Mouse (Mus musculus) 3134 (cell line): ENCODE results near the gene Ltv1.
"Not testable (repeated sequence)": the region's sequence is repeated elsewhere in the genome, so short reads cannot be mapped to it uniquely, and the experiment has no call there.

Source experiments
- DNase-seq: peaks from one replicate; pipeline ENCODE4 v3.0.0-alpha.2; 2011; ENCODE audit warnings: low spot score; ENCODE audit not compliant: insufficient read length; ENCODE audit errors: extremely low read depth

Gene Ltv1

DNA sequence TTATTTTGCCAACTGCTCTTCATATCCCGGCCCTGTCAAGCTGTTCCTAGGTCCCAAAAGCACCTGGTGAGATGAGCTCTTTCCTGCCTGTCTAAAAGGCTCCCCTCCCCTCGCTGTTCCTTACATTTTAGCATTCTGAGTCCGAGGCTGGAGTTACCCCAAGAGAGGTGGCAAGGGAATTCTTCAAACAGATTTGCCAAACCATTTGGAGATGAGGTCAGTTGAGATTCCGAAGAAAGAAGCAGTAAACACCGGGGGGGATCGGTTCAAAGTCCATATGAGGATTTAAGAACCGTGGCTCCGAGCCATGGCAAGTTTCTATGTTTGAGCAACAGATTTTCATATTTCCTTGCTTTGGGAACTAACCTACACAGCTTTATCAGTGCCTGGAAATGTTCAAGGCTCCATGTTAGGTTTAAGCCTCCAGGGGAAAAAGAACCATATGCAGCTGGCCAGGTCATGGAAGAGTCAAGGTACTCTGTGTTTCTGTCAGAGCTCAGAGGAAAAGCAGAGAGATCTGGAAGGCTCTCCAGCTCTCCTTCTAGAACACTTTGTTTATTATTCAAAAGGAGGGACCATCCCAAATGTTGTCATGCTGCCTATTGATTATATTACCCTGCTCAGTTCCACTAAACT lies 4.0 kb upstream of the Ltv1 start:
- no peak for DNase-seq

DNA sequence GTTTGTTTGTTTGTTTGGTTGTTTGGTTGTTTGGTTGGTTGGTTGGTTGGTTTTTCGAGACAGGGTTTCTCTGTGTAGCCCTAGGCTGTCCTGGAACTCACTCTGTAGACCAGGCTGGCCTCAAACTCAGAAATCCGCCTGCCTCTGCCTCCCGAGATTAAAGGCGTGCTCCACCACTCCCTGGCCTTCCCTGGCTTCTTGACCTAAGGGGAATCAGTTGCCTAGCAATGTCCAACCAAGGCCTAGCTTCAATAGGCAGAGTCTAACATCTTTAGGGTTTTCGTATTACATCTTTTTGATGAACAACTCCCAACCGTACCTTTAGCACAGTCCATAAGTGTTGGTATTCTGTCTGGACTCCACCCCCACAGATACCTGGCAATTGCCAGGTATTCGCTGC lies 528 bp upstream of the Ltv1 start:
- not testable (repeated sequence) for DNase-seq

DNA sequence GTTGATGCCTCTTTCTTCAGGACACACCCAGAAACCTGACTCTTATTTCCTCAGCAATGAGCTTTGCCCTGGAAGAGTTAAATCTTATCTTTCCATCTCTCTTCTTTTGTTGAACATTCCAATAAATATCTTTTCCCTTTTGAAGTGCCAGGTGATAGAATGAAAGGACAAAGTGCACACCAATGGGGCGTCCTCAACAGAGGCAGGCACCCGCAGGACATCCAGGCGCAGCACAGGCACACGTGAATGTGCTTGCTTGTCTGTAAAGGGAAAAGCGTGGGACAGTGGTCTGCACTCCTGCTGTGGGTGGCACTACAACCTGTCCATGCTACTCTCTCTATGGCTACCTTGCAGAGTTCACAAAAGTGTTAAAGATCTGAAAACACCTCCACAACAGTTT lies 3.1 kb downstream of the Ltv1 start:
- no peak for DNase-seq

DNA sequence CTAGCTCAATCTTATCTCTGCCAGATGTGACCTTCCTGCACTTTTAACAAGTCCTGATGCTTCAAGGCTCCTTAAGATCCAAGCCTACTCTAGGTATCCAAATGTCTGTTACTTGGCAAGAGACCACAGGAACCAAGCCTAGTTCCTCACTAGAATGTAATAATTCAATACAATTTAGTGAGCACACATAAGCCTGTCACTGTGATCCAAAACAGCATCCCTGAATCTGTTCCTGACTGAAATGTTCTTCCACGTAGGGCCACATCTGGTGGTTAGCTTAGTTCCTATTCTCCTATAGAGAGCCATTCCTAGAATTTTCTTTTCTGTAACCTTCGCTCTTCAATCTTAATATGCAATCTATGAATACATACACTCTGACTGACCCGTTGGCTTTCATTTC lies 6.2 kb downstream of the Ltv1 start:
- DNase-seq: no peak

DNA sequence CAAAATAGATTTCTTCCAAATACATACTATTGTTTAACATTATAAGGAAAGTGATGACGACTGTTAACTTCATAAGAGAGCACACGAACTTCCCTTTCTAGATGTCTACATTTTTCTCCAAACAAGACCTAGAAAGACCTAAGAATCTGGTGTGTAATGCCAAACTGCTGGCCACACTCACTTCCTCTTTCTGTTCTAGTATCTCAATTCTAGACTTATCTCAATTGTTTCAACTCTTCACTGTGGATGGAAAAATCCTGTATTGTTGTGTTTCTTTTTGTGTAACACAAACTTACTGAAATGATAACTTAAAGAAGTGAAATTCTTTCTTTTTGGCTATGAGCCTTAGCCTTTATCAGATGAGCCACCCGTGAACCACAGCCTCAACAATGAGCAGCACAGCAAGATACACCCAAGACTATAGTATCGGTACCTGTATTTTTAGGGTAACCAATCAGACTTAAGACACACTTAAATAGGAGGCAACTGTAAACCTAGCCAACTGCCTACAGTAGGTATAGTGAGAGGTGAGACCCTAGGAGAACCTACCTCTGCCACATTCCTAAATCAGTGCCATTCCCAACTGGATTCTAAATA lies 8.7 kb downstream of the Ltv1 start:
- DNase-seq: no peak

DNA sequence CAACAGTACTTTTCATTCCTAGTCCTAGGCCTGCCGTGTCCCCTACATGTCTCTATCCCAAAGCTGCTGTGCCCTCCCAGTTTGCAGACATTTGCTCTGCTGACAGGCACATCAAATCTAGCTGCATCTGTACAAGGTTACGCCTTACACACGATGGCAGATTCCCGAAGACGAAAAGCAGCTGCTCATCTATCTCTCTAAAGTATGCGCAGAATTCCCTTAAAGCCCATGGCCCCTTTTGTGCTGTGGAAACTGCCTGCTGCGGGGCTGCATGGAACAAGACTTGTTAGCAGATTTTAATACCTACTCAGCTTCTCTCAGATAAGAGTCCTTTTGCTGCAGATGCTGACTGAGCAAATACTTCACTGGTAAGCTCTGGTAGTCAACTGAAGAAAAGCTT lies 12.8 kb downstream of the Ltv1 start:
- DNase-seq: no peak

DNA sequence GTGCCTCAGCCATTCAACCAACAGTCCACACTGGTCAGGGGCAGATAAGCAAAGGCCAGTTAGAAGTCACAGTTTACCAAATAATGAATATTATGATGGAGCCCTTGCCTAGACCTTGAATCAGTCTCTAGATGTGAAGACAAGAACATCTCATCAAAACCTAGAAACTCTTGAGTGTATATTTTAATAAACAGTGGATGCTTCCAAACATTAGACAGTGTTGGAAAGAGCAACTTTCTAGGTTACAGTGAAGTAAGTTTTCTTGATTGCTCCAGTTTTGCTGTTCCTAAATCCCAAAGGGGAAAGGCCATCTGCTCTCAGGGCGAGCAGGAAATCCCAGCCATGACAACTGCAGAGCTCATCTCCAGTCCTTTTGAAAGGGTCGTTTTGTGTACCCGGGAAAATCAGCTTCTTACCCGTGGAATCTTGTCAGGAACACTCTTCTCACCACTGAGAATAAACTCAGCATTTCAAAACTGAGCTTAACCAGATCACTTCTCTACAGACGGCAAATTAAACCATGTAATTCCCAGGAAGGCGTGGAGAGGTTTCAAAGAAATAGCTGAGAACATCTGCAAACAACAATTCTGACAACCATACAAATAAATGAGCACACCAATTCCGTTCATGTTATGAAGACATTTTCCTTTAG lies 14.9 kb downstream of the Ltv1 start, which contains the start of gene Zc2hc1b:
Gene Zc2hc1b (minus strand): TSS at position 51 of the 652 bp plus-strand sequence.
- DNase-seq: no peak

DNA sequence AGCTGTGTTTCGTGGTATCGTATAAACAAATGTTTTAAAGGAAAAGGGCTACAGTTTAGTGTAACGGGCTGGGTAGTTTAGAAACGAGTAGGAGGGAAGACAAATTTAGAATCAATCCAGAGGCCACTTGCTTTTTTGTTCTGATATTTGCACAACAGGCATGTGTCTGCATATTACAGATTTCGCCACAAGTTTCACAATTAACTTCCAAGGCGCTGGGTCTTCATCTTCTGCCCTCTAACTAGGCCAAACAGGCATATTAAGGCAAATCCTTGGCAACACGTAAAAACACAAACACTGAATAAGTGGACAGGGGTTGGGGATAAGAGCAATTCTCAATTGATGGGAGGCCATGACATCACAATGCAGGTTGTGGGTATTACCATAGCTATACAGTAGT lies 17.1 kb downstream of the Ltv1 start:
- DNase-seq: no peak

DNA sequence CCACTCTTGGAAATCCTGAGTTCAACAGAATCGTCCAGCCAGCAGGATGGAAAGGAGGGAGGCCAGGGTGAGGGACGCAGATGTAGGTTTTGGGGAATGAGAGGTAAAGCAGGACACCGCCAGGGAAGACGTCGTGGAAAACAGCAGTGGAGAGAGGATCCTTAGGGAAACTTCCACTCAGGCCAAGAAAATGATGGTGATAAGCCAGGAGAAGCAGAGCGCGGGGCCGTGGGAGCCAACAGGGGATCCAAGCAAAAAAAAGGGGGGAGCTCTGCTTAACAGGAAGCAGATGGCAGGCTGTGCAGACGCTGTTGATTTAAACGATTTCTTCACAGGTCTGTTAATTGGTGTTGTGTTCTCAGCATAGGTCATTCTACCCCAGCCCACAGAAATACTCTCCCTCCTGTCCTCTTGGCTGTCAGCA lies 20.2 kb downstream of the Ltv1 start:
- DNase-seq: no peak

DNA sequence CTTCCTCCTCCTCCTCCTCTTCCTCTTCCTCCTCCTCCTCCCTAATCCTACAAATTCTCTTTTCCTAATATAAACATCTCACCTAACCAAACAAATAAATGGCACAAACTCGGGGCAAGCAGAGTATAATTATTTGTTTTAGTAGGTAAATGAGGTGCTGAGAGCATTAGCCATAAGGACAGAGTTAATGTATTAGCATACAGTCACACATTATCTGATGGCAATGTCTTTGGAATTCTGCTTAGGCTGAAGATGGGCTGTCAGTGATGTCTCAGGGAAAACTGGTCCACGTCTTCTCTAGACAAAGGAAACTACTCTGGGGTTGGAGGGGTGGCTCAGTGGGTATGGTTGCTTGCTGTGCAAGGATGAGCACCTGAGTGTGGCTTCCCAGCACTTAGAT lies 21.5 kb downstream of the Ltv1 start:
- no peak for DNase-seq

DNA sequence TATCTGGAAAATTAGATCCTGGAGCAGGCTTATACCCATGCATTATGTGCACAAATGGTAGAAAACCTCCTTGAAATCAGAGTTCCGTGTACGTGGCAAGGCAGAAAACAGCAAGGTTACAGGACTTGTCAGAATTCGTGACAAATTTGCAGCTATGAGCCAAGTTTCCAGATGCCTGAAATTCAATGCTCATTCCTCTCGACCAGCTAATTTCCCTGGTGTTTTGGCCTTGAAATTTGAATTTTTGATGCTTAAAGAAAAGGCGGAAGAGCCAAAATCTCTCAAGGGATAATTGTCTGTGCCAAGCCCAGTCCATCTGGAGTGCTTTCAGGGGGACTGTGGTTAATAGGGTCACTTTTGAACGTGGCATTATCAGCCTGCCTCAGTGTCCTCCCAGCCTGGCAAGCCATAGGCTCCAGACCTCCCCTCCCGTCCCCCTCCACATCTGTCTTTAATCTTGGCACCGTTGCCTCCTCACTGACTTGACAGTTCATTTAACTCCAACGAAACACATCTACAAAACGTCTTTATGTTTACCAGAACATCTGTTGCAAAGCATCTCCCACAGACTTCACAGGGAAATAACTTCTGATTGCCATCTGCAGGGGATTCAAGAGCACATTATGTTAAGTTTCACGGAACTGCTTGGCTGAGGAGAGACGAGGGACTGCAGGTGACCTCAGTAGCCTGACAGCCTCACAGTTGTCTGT lies 22.1 kb downstream of the Ltv1 start:
- no peak for DNase-seq

DNA sequence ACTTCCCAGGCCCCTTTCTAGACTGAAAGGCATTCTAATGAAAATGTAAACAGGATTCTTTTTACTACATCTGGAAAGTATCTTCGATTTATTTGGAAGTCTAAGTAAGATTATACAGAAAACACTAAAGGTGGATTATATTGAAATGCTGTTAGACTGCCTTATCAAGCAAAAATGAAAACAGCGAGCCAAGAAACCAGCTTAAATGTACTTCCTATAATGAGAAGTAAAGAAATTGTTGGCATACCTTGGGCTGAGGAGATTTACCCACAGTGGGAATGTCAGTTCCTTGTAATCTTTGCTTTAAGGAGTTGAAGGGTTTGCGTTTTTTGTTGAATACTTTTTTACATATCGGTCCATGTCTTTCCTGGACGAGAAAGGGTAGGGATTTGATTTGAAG lies 24.5 kb downstream of the Ltv1 start:
- DNase-seq: no peak

DNA sequence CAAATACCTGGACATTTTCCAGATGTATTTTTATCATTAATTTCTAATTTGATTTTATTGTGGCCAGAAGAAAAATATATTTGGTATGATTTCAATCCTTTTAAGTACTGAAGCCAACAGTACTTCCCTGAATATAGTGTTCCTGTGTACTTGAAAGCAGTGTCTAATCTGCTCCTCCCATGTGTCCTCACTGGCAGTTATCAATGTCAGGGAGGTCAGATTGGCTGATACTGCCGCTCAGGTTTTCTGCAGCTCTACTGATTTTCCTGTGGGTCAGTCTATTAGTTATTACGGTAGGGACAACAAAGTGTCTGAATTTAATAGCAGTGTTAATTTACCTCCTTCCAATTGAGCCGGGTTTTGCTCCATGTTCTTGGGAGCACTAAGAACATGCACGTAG lies 30.9 kb downstream of the Ltv1 start:
- no peak for DNase-seq

DNA sequence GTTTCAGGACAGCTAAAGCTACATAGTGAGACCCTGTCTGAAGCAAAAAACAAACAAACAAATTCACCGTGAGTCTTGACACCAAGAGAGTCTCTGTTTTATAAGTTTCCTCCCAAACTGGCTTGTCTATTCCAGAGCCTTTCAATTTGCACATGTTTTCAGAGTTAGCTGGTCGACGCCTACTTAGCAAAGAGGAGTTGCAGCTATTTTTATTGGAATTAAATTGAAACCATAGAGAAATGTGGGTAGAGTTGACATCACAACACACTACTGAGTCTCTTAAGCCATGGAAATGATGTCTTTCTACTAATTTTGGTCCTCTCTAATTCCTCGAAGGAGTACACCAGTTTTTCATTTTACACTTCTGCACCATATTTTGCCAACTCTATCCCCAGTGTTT lies 32.1 kb downstream of the Ltv1 start:
- DNase-seq: no peak

DNA sequence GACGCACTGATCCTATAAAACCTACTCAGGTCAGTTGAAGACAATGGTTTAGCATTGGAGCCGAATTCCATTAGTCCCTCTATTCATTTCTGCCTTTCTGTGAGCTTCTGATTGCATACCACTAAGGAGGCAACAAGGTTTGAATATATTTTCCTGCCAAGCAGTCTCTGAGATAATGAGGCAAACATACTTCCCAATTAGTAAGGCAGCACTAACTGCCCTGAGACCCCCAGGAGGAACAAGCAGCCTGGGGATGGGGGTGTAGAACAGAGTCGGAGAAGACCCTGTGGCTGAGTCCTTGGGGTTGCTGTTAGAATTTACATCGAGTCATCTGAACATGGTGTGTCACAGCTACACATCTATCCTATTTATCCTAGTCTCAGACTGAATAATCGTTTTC lies 37.6 kb downstream of the Ltv1 start:
- no peak for DNase-seq

DNA sequence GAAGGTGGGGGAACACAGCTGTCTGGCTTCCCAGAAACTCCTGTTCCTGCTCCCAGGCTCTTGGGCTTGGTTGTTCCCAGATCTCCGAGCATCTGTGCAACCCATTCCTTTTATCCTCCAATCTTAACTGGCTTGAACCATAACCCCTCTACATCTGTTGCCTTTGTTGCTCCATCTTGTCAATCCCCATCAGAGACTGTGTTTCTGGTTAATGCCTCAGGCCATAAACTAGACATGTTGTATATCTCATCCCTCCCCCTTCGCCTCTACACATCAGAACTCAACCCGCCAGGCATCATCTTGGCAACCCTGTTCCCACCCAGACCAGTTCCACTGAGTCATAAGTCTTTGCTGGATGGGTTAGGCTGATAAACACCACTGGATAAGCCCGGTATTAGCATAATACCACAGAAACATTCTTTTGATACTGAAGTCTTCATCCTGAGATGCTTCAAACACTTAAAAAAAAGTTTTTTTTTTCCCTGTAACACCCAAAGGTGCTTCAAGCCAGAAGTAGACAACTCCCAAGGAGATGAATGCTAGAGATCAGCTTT lies 40.1 kb downstream of the Ltv1 start:
- no peak for DNase-seq

DNA sequence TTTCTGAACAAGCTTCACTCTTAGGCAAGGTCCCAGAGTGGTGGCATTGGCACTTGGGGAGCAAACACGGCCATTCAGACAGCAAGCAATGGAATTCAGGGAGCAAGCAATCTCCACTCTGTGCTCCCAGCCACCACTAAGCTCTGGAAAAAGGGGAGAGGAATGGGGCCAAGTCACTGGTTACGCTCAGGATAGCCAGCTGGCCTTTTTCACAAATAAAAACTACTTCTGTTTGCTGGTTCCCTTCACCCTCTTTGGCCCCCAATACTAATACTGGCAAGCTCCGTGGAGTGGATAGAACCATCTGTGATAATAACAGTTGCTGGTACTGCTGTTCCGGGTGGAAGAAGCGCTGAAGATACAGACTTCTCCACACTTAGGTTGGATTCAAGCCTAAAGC lies 41.6 kb downstream of the Ltv1 start:
- DNase-seq: no peak

DNA sequence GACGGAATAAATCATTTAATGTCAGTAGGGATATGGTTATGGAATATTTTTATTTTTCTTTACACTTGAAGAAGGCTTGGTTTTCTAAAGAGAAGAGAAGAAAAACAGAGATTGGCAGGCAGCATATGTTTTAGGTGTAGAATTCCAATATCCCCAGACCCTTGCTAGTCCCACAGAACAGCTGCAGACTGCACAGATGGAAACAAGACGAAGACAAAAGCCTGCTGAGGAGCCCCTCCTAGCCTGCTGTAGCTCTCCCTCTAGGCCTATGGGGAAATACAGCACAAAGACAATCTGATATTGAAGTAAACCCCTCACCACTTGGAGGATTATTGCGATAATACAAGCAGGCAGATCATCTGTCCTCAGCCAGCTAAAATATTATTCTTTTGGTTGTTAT lies 42.5 kb downstream of the Ltv1 start:
- no peak for DNase-seq

DNA sequence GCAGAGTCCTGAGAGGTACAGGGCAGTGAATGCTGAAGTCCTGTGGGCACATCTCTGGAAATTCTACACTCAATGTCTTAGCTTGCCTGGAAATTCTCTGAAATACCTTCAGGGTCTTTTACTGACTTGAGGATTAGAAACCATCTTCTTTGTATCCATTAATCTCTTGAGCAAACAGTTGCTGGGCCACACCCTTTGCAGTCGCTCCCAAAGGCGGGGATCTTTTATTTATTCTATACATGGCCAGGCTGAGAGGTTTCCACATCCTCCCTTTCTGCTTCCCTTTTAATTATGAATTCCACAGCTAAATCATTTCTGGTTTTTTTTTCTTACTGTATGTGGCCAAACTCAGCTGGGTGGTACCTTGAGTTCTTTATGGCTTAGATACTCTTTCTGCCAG lies 52.5 kb downstream of the Ltv1 start:
- no peak for DNase-seq

DNA sequence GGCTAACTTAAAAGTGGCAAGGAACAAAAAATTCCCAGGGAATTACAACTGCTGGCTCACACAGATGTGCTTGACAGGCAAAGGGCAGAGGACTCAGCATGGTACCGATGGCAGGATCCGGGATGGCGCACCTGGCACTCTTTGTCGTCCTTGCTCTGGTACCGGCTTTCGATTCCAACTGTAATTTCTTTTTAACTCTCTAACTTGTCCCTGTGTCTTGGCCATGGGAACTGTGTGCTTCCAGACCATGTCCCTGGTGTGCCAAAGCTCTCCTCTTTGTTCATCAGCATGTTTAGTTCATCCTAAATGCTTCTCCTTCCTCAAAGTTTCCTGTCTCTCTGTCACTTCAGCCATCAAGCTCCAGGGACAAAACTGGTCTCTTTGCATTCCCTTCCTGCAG lies 55.1 kb downstream of the Ltv1 start:
- DNase-seq: no peak

DNA sequence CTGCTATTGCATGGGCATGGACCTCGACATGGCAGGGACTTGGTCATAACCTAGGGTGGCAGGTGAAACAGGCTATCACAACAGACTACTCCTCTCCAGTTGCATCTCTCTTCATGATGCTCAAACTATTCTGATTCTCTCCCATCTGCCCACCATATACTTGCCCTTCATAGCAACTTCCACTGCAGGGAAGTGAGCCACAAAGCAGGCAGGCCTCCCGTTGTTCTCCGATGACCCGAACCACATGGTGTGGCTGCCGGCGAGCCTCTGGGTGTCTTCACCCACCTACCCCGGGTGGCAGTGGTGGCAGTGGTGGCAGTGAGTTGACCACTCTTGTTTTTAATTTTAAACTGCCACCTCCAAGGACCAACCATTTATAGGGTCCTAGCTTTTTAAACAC lies 57.2 kb downstream of the Ltv1 start:
- no peak for DNase-seq
